Mouse (Mus musculus) retina, adult 2 months (tissue): Measurements from ENCODE around the gene U2af1l4.

Source experiments
- DNase-seq: peaks from one replicate; pipeline ENCODE4 v3.0.0-alpha.2; 2012; ENCODE audit warnings: low read depth, low spot score

Gene U2af1l4

GRCm38 (mm10) chr7:30552102-30553020 lies 10.7 kb upstream of the U2af1l4 start, which contains the start of the genes Hspb6 and Proser3:
Gene Hspb6, plus strand, starts transcription at chr7:30552178.
Gene Proser3, minus strand, starts transcription at chr7:30552299.
- peak; percentile 93 for DNase-seq

- peak; percentile 60 for DNase-seq
These were observed 10.0 kb upstream of the U2af1l4 start for GRCm38 (mm10) chr7:30553021-30553589.

- DNase-seq, result no peak
These were observed 9.1 kb upstream of the U2af1l4 start for GRCm38 (mm10) chr7:30553810-30554584.

- DNase-seq, result no peak
These were observed 6.1 kb upstream of the U2af1l4 start for GRCm38 (mm10) chr7:30556894-30557536.

GRCm38 (mm10) chr7:30557901-30558514 lies 5.1 kb upstream of the U2af1l4 start:
- no peak for DNase-seq

GRCm38 (mm10) chr7:30558656-30559442 lies 4.3 kb upstream of the U2af1l4 start:
- no peak for DNase-seq

GRCm38 (mm10) chr7:30559443-30559954 lies 3.6 kb upstream of the U2af1l4 start, which contains the start of gene Lin37:
Gene Lin37, minus strand, starts transcription at chr7:30559838.
- peak; percentile 96 for DNase-seq

- DNase-seq, result no peak
These were observed 2.8 kb upstream of the U2af1l4 start for GRCm38 (mm10) chr7:30560296-30560695.

GRCm38 (mm10) chr7:30562526-30563116 lies 480 bp upstream of the U2af1l4 start:
- no peak for DNase-seq

- DNase-seq, result no peak
These were observed 792 bp downstream of the U2af1l4 start for GRCm38 (mm10) chr7:30563906-30564280.

- no peak for DNase-seq
These were observed 2.0 kb downstream of the U2af1l4 start, which contains the start of gene Igflr1 for GRCm38 (mm10) chr7:30564970-30565571. Gene Igflr1, plus strand, starts transcription at chr7:30565427.

GRCm38 (mm10) chr7:30566033-30566432 lies 2.9 kb downstream of the U2af1l4 start:
- no peak for DNase-seq

- DNase-seq, result no peak
These were observed 4.5 kb downstream of the U2af1l4 start for GRCm38 (mm10) chr7:30567555-30567954.

- DNase-seq, result no peak
These were observed 9.3 kb downstream of the U2af1l4 start for GRCm38 (mm10) chr7:30572389-30572788.

- no peak for DNase-seq
These were observed 9.9 kb downstream of the U2af1l4 start for GRCm38 (mm10) chr7:30572969-30573368.

- no peak for DNase-seq
These were observed 16.8 kb downstream of the U2af1l4 start for GRCm38 (mm10) chr7:30579950-30580349.

GRCm38 (mm10) chr7:30581547-30581946 lies 18.4 kb downstream of the U2af1l4 start:
- DNase-seq, result no peak

GRCm38 (mm10) chr7:30584339-30584738 lies 21.2 kb downstream of the U2af1l4 start:
- DNase-seq, result no peak

- no peak for DNase-seq
These were observed 22.1 kb downstream of the U2af1l4 start for GRCm38 (mm10) chr7:30585170-30585569.
